Mouse (Mus musculus): ENCODE data around the gene Rec8.

The Rec8 gene

GRCm38 (mm10) chr14:55640816-55641215 lies 23.0 kb downstream of the Rec8 start:
- DNase-seq (ENCODE audit: low read depth, low spot score) = no peak

GRCm38 (mm10) chr14:55641291-55641690 lies 23.5 kb downstream of the Rec8 start:
- no peak for DNase-seq (ENCODE audit: low read depth, low spot score)

GRCm38 (mm10) chr14:55642679-55643059 lies 24.8 kb downstream of the Rec8 start:
- no peak for DNase-seq (ENCODE audit: low read depth, low spot score)

GRCm38 (mm10) chr14:55643060-55643907 lies 25.4 kb downstream of the Rec8 start, which contains the start of gene Tm9sf1:
Gene Tm9sf1, minus strand, starts transcription at chr14:55643806.
- peak; percentile 70 for DNase-seq (ENCODE audit: low read depth, low spot score)

- no peak for DNase-seq (ENCODE audit: low read depth, low spot score)
These were observed 26.5 kb downstream of the Rec8 start for GRCm38 (mm10) chr14:55644261-55644888.

- DNase-seq (ENCODE audit: low read depth, low spot score) = no peak
These were observed 32.0 kb downstream of the Rec8 start, which contains the start of gene Tssk4 for GRCm38 (mm10) chr14:55649884-55650283. Gene Tssk4, plus strand, starts transcription at chr14:55650184.

- DNase-seq (ENCODE audit: low read depth, low spot score) = no peak
These were observed 33.7 kb downstream of the Rec8 start for GRCm38 (mm10) chr14:55651528-55651927.

- no peak for DNase-seq (ENCODE audit: low read depth, low spot score)
These were observed 39.1 kb downstream of the Rec8 start for GRCm38 (mm10) chr14:55656935-55657334.

- DNase-seq (ENCODE audit: low read depth, low spot score) = no peak
These were observed 40.2 kb downstream of the Rec8 start for GRCm38 (mm10) chr14:55658011-55658410.

GRCm38 (mm10) chr14:55659960-55660573 lies 42.2 kb downstream of the Rec8 start, which contains the start of gene Mdp1:
Gene Mdp1, minus strand, starts transcription at chr14:55660508.
- peak; percentile 76 for DNase-seq (ENCODE audit: low read depth, low spot score)

GRCm38 (mm10) chr14:55660636-55661035 lies 42.8 kb downstream of the Rec8 start:
- no peak for DNase-seq (ENCODE audit: low read depth, low spot score)

GRCm38 (mm10) chr14:55671486-55671832 lies 53.6 kb downstream of the Rec8 start:
- no peak for DNase-seq (ENCODE audit: low read depth, low spot score)

- DNase-seq (ENCODE audit: low read depth, low spot score) = peak; percentile 95
These were observed 54.2 kb downstream of the Rec8 start, which contains the start of the genes Gmpr2 and Nedd8 for GRCm38 (mm10) chr14:55671833-55672740. Gene Gmpr2, plus strand, starts transcription at chr14:55671941. Gene Nedd8, minus strand, starts transcription at chr14:55672124.

- DNase-seq (ENCODE audit: low read depth, low spot score) = no peak
These were observed 54.9 kb downstream of the Rec8 start for GRCm38 (mm10) chr14:55672741-55673060.
